Mouse (Mus musculus): ENCODE results near the gene Syf2. TPM values are rescaled to one million over a fixed set of nuclear protein-coding genes. Genes with fewer than 3 reads are reported as not detected.

Syf2 gene
- 195 TPM for total RNA-seq (2023)

GRCm38 (mm10) chr4:134930684-134931481 is at the start of gene Syf2:
Gene Syf2, plus strand, starts transcription at chr4:134930898.

GRCm38 (mm10) chr4:134914864-134915209 is 15.9 kb upstream of the Syf2 start, which contains the start of gene Tmem50a:
Gene Tmem50a, minus strand, starts transcription at chr4:134915024.

GRCm38 (mm10) chr4:134923258-134924018 is 7.3 kb upstream of the Syf2 start, which contains the start of gene Rsrp1:
Gene Rsrp1, plus strand, starts transcription at chr4:134923592.

Other genes starting within 250 kb of the Syf2 start
- 6.5 TPM for gene Man1c1, start 226.6 kb upstream of the Syf2 start, total RNA-seq (2023)
- 141 TPM for gene Ldlrap1, start 162.9 kb upstream of the Syf2 start, total RNA-seq (2023)
- gene Maco1, start 77.6 kb upstream of the Syf2 start, total RNA-seq (2023) = 36.3 TPM
- gene Rhd, start 66.4 kb upstream of the Syf2 start, total RNA-seq (2023) = not detected
- 155 TPM for gene Tmem50a, start 15.9 kb upstream of the Syf2 start, total RNA-seq (2023)
- gene Rsrp1, start 7.3 kb upstream of the Syf2 start, total RNA-seq (2023) = 374 TPM
- 182 TPM for gene Runx3, start 189.8 kb downstream of the Syf2 start, total RNA-seq (2023)